Mouse (Mus musculus): ENCODE data around the gene Ptcd2. TPM values are rescaled to one million over a fixed set of nuclear protein-coding genes. Genes with fewer than 3 reads are reported as not detected.

Gene Ptcd2
- polyA plus RNA-seq, 1 experiment: 27.3 TPM

DNA sequence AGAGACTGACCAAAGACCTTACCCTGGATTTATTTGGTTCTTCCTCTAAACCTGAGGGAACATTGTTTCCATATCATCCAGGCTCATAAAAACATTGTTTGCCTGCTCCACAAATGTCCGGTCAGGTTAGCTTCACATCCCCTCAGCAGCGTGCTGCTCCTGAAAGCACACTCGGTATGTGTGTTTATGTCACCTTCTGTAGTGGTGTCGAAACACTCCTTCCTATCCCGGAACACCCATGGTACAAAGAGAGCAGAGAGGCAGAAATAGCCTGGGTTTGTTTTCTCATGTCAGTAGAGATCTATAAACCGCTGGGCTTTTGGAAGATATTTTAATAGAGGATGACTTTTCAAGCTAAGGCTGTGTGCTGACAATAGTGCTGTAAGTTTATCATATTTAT lies 32.5 kb upstream of the Ptcd2 start:
- TF ChIP-seq POLR2A (IDR thresholded peaks at IDR 0.05; ENCODE audit: borderline replicate concordance, low read depth, low read length) (no peak), CTCF (IDR thresholded peaks at IDR 0.05; ENCODE audit: low read depth, low read length) (no peak)
- Histone ChIP-seq H3K4me1 (ENCODE audit: control insufficient read depth, insufficient read depth, low read length) (0 out of 2 replicates have a peak, but pooled peaks cover 2% of the 10 kb centered on the region), H3K27ac (ENCODE audit: insufficient read depth, low read depth, low read length) (no peak overlapping the region), H3K4me3 (ENCODE audit: insufficient read depth, low read length) (no peak overlapping the region)

DNA sequence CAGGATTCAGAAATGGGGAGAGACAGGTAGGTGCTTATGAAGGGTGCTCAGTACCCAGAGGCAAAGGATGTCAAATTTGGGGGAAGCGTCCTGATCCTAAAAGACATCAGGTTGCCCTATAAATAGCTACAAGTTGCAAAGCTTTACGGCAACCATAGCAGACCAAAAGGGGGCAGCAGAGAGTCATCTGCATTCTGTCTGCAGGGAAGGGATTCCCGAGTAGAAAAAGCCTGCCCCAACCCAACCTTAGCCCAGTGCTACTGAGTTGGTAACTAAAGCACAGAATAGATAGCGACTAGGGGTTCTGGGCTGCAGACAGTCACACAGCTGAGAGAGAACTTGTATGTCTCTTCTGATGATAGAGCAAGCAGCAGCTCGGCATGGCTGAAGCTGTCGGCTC lies 31.0 kb upstream of the Ptcd2 start:
- Histone ChIP-seq H3K27ac (ENCODE audit: insufficient read depth, low read depth, low read length) (no peak overlapping the region), H3K4me3 (ENCODE audit: insufficient read depth, low read length) (no peak overlapping the region), H3K4me1 (ENCODE audit: control insufficient read depth, insufficient read depth, low read length) (no peaks in the 10 kb centered on the region)
- TF ChIP-seq POLR2A (IDR thresholded peaks at IDR 0.05; ENCODE audit: borderline replicate concordance, low read depth, low read length) (no peak), CTCF (IDR thresholded peaks at IDR 0.05; ENCODE audit: low read depth, low read length) (peak; percentile 82)

GRCm38 (mm10) chr13:99374191-99374590 lies 29.7 kb upstream of the Ptcd2 start:
- H3K4me1 ChIP-seq (ENCODE audit: control insufficient read depth, insufficient read depth, low read length): no peaks in the 10 kb centered on the region
- no peak overlapping the region for H3K4me3 ChIP-seq (ENCODE audit: insufficient read depth, low read length)
- TF ChIP-seq CTCF (IDR thresholded peaks at IDR 0.05; ENCODE audit: low read depth, low read length) (no peak), POLR2A (IDR thresholded peaks at IDR 0.05; ENCODE audit: borderline replicate concordance, low read depth, low read length) (no peak)
- no peak overlapping the region for H3K27ac ChIP-seq (ENCODE audit: insufficient read depth, low read depth, low read length)

- Histone ChIP-seq H3K4me1 (ENCODE audit: control insufficient read depth, insufficient read depth, low read length) (no peaks in the 10 kb centered on the region), H3K4me3 (ENCODE audit: insufficient read depth, low read length) (no peak overlapping the region), H3K27ac (ENCODE audit: insufficient read depth, low read depth, low read length) (no peak overlapping the region)
- TF ChIP-seq CTCF (IDR thresholded peaks at IDR 0.05; ENCODE audit: low read depth, low read length): no peak
- no peak for TF ChIP-seq POLR2A (IDR thresholded peaks at IDR 0.05; ENCODE audit: borderline replicate concordance, low read depth, low read length)
Measured at GRCm38 (mm10) chr13:99373684-99374083, 29.2 kb upstream of the Ptcd2 start.

DNA sequence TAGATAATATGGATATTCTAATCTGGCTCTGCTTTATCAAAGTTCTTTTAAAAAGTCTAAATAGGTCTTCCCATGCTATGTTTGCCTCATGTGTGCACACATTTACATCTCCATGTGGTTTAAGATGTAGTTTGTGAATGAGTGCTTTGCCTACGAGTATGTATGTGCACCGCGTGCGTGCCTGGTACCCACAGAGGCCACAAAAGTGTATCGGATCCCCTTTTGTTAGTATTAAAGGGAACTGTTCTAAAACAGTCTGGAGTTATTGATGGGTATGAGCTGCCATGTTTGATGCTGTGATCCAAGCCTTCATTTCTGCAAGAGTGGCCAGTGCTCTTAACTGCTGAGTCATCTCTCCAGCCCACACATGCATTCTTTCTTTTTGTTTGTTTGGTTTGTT lies 26.8 kb upstream of the Ptcd2 start:
- Histone ChIP-seq H3K4me3 (ENCODE audit: insufficient read depth, low read length) (no peak overlapping the region), H3K4me1 (ENCODE audit: control insufficient read depth, insufficient read depth, low read length) (no peaks in the 10 kb centered on the region; the same call in 1 of the 2 replicates), H3K27ac (ENCODE audit: insufficient read depth, low read depth, low read length) (no peak overlapping the region)
- no peak for TF ChIP-seq CTCF (IDR thresholded peaks at IDR 0.05; ENCODE audit: low read depth, low read length)
- TF ChIP-seq POLR2A (IDR thresholded peaks at IDR 0.05; ENCODE audit: borderline replicate concordance, low read depth, low read length): no peak

- no peaks in the 10 kb centered on the region; the same call in 1 of the 2 replicates for H3K4me1 ChIP-seq (ENCODE audit: control insufficient read depth, insufficient read depth, low read length)
- H3K27ac ChIP-seq (ENCODE audit: insufficient read depth, low read depth, low read length): no peak overlapping the region
- H3K4me3 ChIP-seq (ENCODE audit: insufficient read depth, low read length): no peak overlapping the region
- TF ChIP-seq CTCF (IDR thresholded peaks at IDR 0.05; ENCODE audit: low read depth, low read length) (no peak), POLR2A (IDR thresholded peaks at IDR 0.05; ENCODE audit: borderline replicate concordance, low read depth, low read length) (no peak)
Measured at GRCm38 (mm10) chr13:99369103-99369502, 24.6 kb upstream of the Ptcd2 start.

DNA sequence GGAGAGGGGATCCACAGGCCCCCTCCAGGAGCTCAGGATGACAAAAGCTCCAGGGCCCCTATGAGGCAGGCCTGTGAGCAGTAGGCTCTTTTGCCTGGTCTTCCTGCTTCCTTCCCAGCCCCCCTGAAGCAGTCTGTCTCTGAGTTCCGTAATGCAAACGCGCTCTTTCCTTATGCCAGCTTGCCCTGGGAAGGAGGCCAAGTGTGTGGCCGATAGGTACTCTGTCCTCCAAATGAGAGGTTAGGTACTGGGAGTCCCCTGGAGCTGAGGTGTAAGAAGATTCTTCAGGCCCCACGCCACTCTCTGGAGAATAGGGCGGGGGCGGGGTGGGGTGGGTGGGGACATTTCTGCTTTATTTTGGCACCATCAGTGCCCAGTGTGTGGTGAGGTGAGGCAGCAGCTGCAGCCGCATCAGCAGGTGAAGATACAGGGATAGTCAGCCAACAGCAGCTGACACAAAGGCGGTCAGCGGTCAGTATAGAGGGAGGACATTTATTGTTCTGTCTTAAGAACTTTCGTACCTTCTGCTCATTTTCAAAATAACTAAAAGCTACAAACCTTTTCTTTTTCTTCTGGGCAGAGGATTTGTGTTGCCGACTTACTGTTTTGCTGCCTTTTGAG lies 23.2 kb upstream of the Ptcd2 start:
- TF ChIP-seq CTCF (IDR thresholded peaks at IDR 0.05; ENCODE audit: low read depth, low read length): no peak
- no peak for TF ChIP-seq POLR2A (IDR thresholded peaks at IDR 0.05; ENCODE audit: borderline replicate concordance, low read depth, low read length)
- no peaks in the 10 kb centered on the region; the same call in 1 of the 2 replicates for H3K4me1 ChIP-seq (ENCODE audit: control insufficient read depth, insufficient read depth, low read length)
- H3K4me3 ChIP-seq (ENCODE audit: insufficient read depth, low read length): no peak overlapping the region
- H3K27ac ChIP-seq (ENCODE audit: insufficient read depth, low read depth, low read length): no peak overlapping the region

DNA sequence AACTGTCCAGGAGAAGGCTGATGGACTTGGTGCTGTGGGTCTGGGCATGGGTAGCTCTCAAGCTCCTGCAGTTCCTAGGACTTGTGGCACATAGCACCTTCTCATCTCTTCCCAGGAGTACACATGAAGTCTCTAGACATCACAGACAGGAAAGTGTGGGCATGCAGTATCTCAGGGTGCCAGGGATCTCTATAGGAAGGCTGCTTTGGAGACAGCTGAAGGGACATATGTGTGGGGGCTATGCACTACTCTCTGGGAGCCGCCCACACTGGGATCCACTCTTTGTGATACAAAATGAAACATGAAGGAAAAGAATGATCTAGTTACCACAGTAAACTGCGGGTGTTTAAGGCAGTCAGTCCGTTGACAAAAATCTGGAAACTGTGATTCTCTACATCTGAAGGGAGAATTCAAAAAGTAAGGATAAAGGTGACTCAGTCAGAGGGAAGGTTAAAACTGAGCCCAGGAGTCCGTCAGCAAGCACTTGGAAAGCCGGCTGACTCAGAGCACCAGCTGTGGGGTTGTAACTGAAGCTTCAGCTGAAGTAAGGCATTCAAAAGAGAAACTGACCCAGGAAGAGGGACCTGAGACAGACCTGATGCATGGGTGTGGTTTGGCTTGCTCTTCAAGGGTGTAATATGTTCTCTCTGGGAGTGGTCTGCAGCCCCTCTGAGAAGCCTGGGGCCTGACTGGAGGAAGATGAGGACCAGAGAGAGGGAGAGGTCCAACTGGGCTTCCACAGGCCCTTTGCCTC lies 22.1 kb upstream of the Ptcd2 start:
- Histone ChIP-seq H3K4me1 (ENCODE audit: control insufficient read depth, insufficient read depth, low read length) (no peaks in the 10 kb centered on the region; the same call in 1 of the 2 replicates), H3K27ac (ENCODE audit: insufficient read depth, low read depth, low read length) (no peak overlapping the region), H3K4me3 (ENCODE audit: insufficient read depth, low read length) (no peak overlapping the region)
- TF ChIP-seq CTCF (IDR thresholded peaks at IDR 0.05; ENCODE audit: low read depth, low read length) (no peak), POLR2A (IDR thresholded peaks at IDR 0.05; ENCODE audit: borderline replicate concordance, low read depth, low read length) (no peak)

DNA sequence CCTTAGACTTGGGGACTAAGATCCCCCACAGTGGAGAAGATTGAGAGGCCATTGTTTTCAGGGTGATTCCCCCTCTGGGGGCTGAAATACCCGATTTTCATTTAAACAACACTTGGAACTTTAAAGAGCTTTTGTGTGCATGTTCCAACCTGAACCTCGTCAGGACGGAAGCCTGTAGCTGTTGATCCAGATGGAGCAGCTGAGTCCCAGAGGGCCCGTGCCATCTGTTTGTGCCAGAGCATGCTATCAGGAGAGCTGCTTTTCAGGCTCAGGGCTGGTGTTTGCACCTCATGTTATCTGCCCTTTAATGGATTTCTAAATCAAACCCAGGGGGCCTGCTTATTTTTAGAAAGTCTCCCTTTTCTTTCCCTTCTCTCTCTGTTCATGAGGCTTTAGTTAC lies 19.4 kb upstream of the Ptcd2 start:
- H3K27ac ChIP-seq (ENCODE audit: insufficient read depth, low read depth, low read length): no peak overlapping the region
- no peaks in the 10 kb centered on the region; the same call in 1 of the 2 replicates for H3K4me1 ChIP-seq (ENCODE audit: control insufficient read depth, insufficient read depth, low read length)
- no peak overlapping the region for H3K4me3 ChIP-seq (ENCODE audit: insufficient read depth, low read length)
- TF ChIP-seq POLR2A (IDR thresholded peaks at IDR 0.05; ENCODE audit: borderline replicate concordance, low read depth, low read length) (no peak), CTCF (IDR thresholded peaks at IDR 0.05; ENCODE audit: low read depth, low read length) (no peak)

DNA sequence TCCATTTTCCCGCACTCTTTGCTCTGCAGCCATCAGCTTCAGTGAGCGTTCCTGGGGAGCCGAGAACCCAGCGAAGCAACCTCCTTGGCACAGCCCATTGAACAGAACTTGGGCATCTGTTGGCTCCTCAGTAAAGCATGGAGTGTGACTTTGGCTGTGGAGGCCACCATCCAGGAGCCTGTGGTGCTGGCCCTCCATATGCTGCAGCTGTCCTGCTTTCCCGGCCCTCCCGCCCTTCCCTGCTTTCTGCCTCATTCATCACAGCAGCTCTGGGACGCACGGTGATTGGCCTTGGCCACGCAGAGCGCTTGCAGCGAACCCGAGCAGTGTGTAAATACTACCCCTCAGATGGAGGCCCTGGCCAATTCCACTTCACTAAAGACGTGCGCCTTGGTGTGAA lies 14.4 kb upstream of the Ptcd2 start:
- no peak overlapping the region for H3K27ac ChIP-seq (ENCODE audit: insufficient read depth, low read depth, low read length)
- no peak overlapping the region for H3K4me3 ChIP-seq (ENCODE audit: insufficient read depth, low read length)
- no peaks in the 10 kb centered on the region for H3K4me1 ChIP-seq (ENCODE audit: control insufficient read depth, insufficient read depth, low read length)
- TF ChIP-seq CTCF (IDR thresholded peaks at IDR 0.05; ENCODE audit: low read depth, low read length) (no peak), POLR2A (IDR thresholded peaks at IDR 0.05; ENCODE audit: borderline replicate concordance, low read depth, low read length) (no peak)

All from bone marrow macrophage, adult 2 months (primary cell).